Mouse (Mus musculus): ENCODE measurements around the gene Gmeb2. TPM values are rescaled to one million over a fixed set of nuclear protein-coding genes. Genes with fewer than 3 reads are reported as not detected.

Gene Gmeb2
- polyA plus RNA-seq, 1 experiment: 10.5 TPM

DNA sequence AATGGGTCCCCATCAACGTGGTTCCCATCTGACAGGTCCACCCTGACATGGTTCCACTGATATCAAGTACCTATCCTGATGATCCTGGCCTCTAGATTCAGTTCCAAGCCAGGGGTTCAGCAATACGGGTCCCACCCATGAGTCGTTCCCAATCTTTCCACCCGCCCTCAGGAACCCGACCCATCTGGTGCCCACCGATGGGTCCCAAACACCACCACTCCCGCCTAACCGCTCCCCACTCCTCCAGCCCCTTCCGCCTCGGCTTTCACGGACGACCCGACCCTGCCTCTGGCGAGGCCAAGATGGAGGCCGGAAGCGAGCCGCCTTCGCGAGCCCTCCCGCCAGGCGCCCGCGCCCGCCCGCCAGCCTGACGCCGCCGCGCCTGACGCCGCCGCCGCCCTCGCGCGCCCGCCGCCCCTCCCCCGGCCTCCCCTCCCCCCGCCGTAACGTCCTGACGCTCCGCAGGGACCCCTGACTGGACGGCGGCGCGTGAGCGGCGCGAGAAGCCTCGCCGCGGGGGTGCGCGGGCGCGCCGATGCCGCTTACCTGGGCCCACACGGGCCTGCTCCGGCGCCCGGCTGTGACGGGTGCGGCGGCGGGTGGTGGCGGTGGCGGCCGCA, 387 bp downstream of the Gmeb2 start:
- H3ac ChIP-seq (ENCODE audit: control insufficient read depth, insufficient read length, low read depth): peak overlapping the region; percentile 68
- peaks cover 38% of the 10 kb centered on the region for H3K79me3 ChIP-seq (ENCODE audit: low read depth)
- H3K27me3 ChIP-seq (ENCODE audit: control insufficient read depth, insufficient read depth, insufficient read length): no peaks in the 10 kb centered on the region

DNA sequence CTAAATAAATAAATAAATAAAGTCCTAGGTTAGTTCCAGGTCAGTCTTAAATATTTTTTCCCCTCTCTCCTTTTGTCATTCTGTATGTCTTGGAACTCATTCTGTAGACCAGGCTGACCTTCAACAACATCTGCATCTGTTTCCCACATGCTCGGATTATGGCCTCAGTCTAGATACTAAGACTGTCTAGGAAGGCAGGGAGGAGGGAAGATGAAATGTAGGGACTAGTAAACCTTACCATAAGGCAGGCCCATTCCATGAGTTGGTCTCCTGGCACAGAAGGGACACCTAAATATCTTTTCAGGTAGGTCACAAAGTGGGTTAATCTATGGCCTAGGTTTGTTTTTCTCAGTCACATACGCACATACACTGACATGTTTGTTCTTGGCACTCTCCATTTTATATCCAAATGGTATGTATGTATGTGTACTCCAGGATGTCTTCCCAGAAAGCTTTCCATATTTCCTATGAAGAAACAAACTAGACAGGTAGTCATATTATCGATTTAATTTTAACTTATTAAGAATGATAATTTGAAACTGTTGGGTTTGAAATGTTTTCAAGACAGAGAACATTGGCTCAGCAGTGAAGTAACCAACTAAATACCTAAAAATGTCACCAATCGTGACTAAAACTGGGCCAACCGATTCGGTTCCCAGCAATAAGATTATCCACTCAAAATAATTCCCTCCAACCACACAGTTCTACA, 1.1 kb downstream of the Gmeb2 start:
- peak overlapping the region; percentile 80 for H3K4me3 ChIP-seq (ENCODE audit: insufficient read depth, poor library complexity, severe bottlenecking)
- no peak for TF ChIP-seq USF1 (IDR thresholded peaks at IDR 0.05; ENCODE audit: low read depth)
- TF ChIP-seq CTCF (IDR thresholded peaks at IDR 0.05; ENCODE audit: control insufficient read depth, insufficient read depth, insufficient read length): no peak
- no peak for TF ChIP-seq MAX (IDR thresholded peaks at IDR 0.05)
- TF ChIP-seq CEBPB (IDR thresholded peaks at IDR 0.05; ENCODE audit: low read depth): no peak
- TF ChIP-seq FOSL1 (IDR thresholded peaks at IDR 0.05; ENCODE audit: insufficient read depth, low read length, poor library complexity, severe bottlenecking): no peak
- TF ChIP-seq MYOG (IDR thresholded peaks at IDR 0.05; ENCODE audit: control insufficient read depth, extremely low read depth, insufficient read length): no peak
- TF ChIP-seq MYOD1 (IDR thresholded peaks at IDR 0.05; ENCODE audit: control insufficient read depth, insufficient read length, low read depth): no peak
- H3K79me2 ChIP-seq (ENCODE audit: control insufficient read depth, insufficient read depth): peaks cover 78% of the 10 kb centered on the region
- H3ac ChIP-seq (ENCODE audit: control insufficient read depth, insufficient read length, low read depth): peak overlapping the region; percentile 68
- peaks cover 41% of the 10 kb centered on the region for H3K79me3 ChIP-seq (ENCODE audit: low read depth)
- peaks cover 18% of the 10 kb centered on the region for H3K36me3 ChIP-seq (ENCODE audit: control insufficient read depth, insufficient read depth)
- H3K27me3 ChIP-seq (ENCODE audit: control insufficient read depth, insufficient read depth, insufficient read length): no peaks in the 10 kb centered on the region

More for the DNA sequence above, 387 bp downstream of the Gmeb2 start:
- peak overlapping the region; percentile 80 for H3K4me3 ChIP-seq (ENCODE audit: insufficient read depth, poor library complexity, severe bottlenecking)
- peaks cover 18% of the 10 kb centered on the region for H3K36me3 ChIP-seq (ENCODE audit: control insufficient read depth, insufficient read depth)
- no peak for TF ChIP-seq FOSL1 (IDR thresholded peaks at IDR 0.05; ENCODE audit: insufficient read depth, low read length, poor library complexity, severe bottlenecking)
- peak; percentile 8 for TF ChIP-seq MAX (IDR thresholded peaks at IDR 0.05)
- no peak for TF ChIP-seq MYOG (IDR thresholded peaks at IDR 0.05; ENCODE audit: control insufficient read depth, extremely low read depth, insufficient read length)
- no peak for TF ChIP-seq MYOD1 (IDR thresholded peaks at IDR 0.05; ENCODE audit: control insufficient read depth, insufficient read length, low read depth)
- no peak for TF ChIP-seq CTCF (IDR thresholded peaks at IDR 0.05; ENCODE audit: control insufficient read depth, insufficient read depth, insufficient read length)
- peaks cover 78% of the 10 kb centered on the region for H3K79me2 ChIP-seq (ENCODE audit: control insufficient read depth, insufficient read depth)

DNA sequence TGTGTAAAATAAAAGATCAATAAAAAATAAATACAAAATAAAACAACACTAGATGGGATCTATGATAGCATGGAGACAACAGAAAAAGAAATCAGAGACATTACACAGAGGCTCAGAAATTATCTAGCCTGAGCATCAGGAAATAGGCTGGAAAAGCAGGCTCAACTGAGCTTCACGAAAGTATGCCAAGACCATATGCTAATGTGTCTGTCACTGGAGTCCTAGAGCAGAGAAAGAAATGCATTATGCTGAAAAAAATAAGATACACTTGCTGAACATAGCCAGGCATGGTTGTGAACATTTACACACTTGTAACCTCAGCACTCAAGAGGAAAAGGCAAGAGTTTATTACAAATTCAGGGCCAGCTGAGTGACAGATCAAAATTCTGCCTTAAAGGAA, 7.9 kb downstream of the Gmeb2 start:
- no peaks in the 10 kb centered on the region for H3K27me3 ChIP-seq (ENCODE audit: control insufficient read depth, insufficient read depth, insufficient read length)
- TF ChIP-seq MAX (IDR thresholded peaks at IDR 0.05): no peak
- TF ChIP-seq FOSL1 (IDR thresholded peaks at IDR 0.05; ENCODE audit: insufficient read depth, low read length, poor library complexity, severe bottlenecking): no peak
- TF ChIP-seq MYOD1 (IDR thresholded peaks at IDR 0.05; ENCODE audit: control insufficient read depth, insufficient read length, low read depth): no peak
- TF ChIP-seq USF1 (IDR thresholded peaks at IDR 0.05; ENCODE audit: low read depth): no peak
- no peak for TF ChIP-seq CTCF (IDR thresholded peaks at IDR 0.05; ENCODE audit: control insufficient read depth, insufficient read depth, insufficient read length)
- no peak for TF ChIP-seq MYOG (IDR thresholded peaks at IDR 0.05; ENCODE audit: control insufficient read depth, extremely low read depth, insufficient read length)
- TF ChIP-seq CEBPB (IDR thresholded peaks at IDR 0.05; ENCODE audit: low read depth): no peak
- H3K4me3 ChIP-seq (ENCODE audit: insufficient read depth, poor library complexity, severe bottlenecking): no peak overlapping the region
- peaks cover 61% of the 10 kb centered on the region for H3K79me2 ChIP-seq (ENCODE audit: control insufficient read depth, insufficient read depth)
- H3K36me3 ChIP-seq (ENCODE audit: control insufficient read depth, insufficient read depth): peaks cover 65% of the 10 kb centered on the region
- H3K79me3 ChIP-seq (ENCODE audit: low read depth): peaks cover 23% of the 10 kb centered on the region
- H3ac ChIP-seq (ENCODE audit: control insufficient read depth, insufficient read length, low read depth): no peak overlapping the region

DNA sequence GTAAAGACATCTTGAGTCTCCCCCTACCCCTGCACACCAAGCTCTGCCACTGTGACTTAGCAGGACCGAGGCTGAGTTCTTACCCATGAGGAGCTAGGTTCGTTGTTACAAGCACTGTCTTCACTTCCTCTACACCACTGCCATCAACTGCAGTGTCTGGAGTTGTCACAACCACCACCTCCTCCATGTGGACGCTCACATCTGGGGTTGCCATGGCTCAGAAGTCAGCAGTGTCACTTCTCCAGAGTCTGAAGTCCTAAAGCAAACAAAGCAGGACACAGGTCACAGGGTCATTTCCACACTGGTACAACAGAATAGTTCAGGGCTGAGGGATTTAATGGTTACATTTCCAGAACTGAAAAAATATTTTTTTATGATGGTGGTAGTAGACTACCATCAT, 10.0 kb downstream of the Gmeb2 start:
- Histone ChIP-seq H3K79me2 (ENCODE audit: control insufficient read depth, insufficient read depth) (peaks cover 43% of the 10 kb centered on the region), H3K27me3 (ENCODE audit: control insufficient read depth, insufficient read depth, insufficient read length) (no peaks in the 10 kb centered on the region), H3K4me3 (ENCODE audit: insufficient read depth, poor library complexity, severe bottlenecking) (no peak overlapping the region), H3K79me3 (ENCODE audit: low read depth) (peaks cover 19% of the 10 kb centered on the region), H3ac (ENCODE audit: control insufficient read depth, insufficient read length, low read depth) (peak overlapping the region; percentile 27), H3K36me3 (ENCODE audit: control insufficient read depth, insufficient read depth) (peaks cover 69% of the 10 kb centered on the region)
- TF ChIP-seq MAX (IDR thresholded peaks at IDR 0.05) (no peak), MYOD1 (IDR thresholded peaks at IDR 0.05; ENCODE audit: control insufficient read depth, insufficient read length, low read depth) (no peak)

DNA sequence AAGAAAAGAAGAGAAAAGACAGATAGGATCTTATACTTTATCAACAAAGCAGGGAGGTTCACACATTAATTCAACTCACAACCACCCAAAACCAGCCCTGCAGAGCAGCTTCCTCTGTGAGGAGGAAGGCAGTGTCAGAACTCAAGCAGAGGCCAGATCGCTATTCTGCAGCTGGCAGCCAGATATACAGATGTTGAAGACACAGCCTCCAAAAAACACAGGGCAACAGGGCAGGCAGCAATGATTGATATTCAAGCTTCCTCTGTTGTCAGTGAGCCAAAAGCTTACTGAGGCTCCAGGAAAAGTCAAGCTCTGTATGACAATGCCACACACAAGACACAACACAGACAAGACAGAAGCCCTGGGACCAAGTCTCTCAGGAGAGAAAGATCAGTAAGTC, 11.1 kb downstream of the Gmeb2 start:
- Histone ChIP-seq H3ac (ENCODE audit: control insufficient read depth, insufficient read length, low read depth) (no peak overlapping the region), H3K4me3 (ENCODE audit: insufficient read depth, poor library complexity, severe bottlenecking) (no peak overlapping the region), H3K36me3 (ENCODE audit: control insufficient read depth, insufficient read depth) (peaks cover 73% of the 10 kb centered on the region), H3K27me3 (ENCODE audit: control insufficient read depth, insufficient read depth, insufficient read length) (no peaks in the 10 kb centered on the region), H3K79me3 (ENCODE audit: low read depth) (peaks cover 16% of the 10 kb centered on the region), H3K79me2 (ENCODE audit: control insufficient read depth, insufficient read depth) (peaks cover 42% of the 10 kb centered on the region)
- TF ChIP-seq CEBPB (IDR thresholded peaks at IDR 0.05; ENCODE audit: low read depth) (no peak), MYOD1 (IDR thresholded peaks at IDR 0.05; ENCODE audit: control insufficient read depth, insufficient read length, low read depth) (no peak), FOSL1 (IDR thresholded peaks at IDR 0.05; ENCODE audit: insufficient read depth, low read length, poor library complexity, severe bottlenecking) (no peak), MAX (IDR thresholded peaks at IDR 0.05) (no peak), CTCF (IDR thresholded peaks at IDR 0.05; ENCODE audit: control insufficient read depth, insufficient read depth, insufficient read length) (no peak), MYOG (IDR thresholded peaks at IDR 0.05; ENCODE audit: control insufficient read depth, extremely low read depth, insufficient read length) (no peak), USF1 (IDR thresholded peaks at IDR 0.05; ENCODE audit: low read depth) (no peak)
